Mouse (Mus musculus) left cerebral cortex, adult 2 months (tissue): Measurements from ENCODE around the gene Pax5. TPM values are rescaled to one million over a fixed set of nuclear protein-coding genes. Genes with fewer than 3 reads are reported as not detected.
A peak's percentile ranks its signal among the peaks of the same experiment; 100 is the strongest.

Source experiments
- DNase-seq, 2 experiments: peaks; one replicate each; pipeline ENCODE4 v3.0.0; 2021 to 2022; ENCODE audit warnings: low spot score in 2 of 2, mixed read lengths in 1 of 2; ENCODE audit errors: extremely low spot score in 1 of 2
- H3K27ac ChIP-seq: fragments of 200-600 bp; 2 replicates; pipeline ENCODE4 v1.8.1; 2022
- H3K4me3 ChIP-seq: fragments of 200-600 bp; 2 replicates; pipeline ENCODE4 v1.8.1; 2022
- CTCF ChIP-seq: fragments of 200-600 bp; IDR thresholded peaks from 2 replicates; pipeline ENCODE4 v1.8.1; 2022; ENCODE audit warnings: antibody characterized with exemption, mild to moderate bottlenecking, moderate library complexity
- intact Hi-C: fragments of 180-260 bp; cut with DNase I; formaldehyde crosslinking; loops from one replicate; pipeline ENCODE4 v1.15.1; 2025
- total RNA-seq, 2 experiments: library from RNA; stranded (reverse); gene quantifications; 2 replicates each; pipeline ENCODE4 v1.2.3; 2021

The Pax5 gene
- total RNA-seq, 2 experiments from 2014 or later: 0.51 TPM; not detected in 1

GRCm38 (mm10) chr4:44569138-44569537 is 141.1 kb downstream of the Pax5 start:
- no peak overlapping the region for H3K27ac ChIP-seq
- H3K4me3 ChIP-seq: no peak overlapping the region
- TF ChIP-seq CTCF: no peak
- intact Hi-C loops: no loop called here
- DNase-seq: no peak

GRCm38 (mm10) chr4:44568666-44569065 is 141.6 kb downstream of the Pax5 start:
- no peak for TF ChIP-seq CTCF
- DNase-seq: no peak
- H3K27ac ChIP-seq: no peak overlapping the region
- no peak overlapping the region for H3K4me3 ChIP-seq
- intact Hi-C loops: no loop called here

GRCm38 (mm10) chr4:44566401-44566800 is 143.9 kb downstream of the Pax5 start:
- intact Hi-C loops: no loop called here
- Histone ChIP-seq H3K4me3 (no peak overlapping the region), H3K27ac (no peak overlapping the region)
- DNase-seq: no peak
- TF ChIP-seq CTCF: no peak

- no peak for DNase-seq
- no peak for TF ChIP-seq CTCF
- intact Hi-C loops: no loop called here
These were observed 144.9 kb downstream of the Pax5 start for GRCm38 (mm10) chr4:44565126-44566082.

GRCm38 (mm10) chr4:44564602-44565001 is 145.7 kb downstream of the Pax5 start:
- intact Hi-C loops: no loop called here
- DNase-seq: peak; percentile 74 to 79
- peak; percentile 88 for TF ChIP-seq CTCF
- Histone ChIP-seq H3K4me3 (no peak overlapping the region), H3K27ac (no peak overlapping the region)

More at GRCm38 (mm10) chr4:44565126-44566082, 144.9 kb downstream of the Pax5 start:
- Histone ChIP-seq H3K4me3 (no peak overlapping the region), H3K27ac (no peak overlapping the region)

GRCm38 (mm10) chr4:44560956-44561355 is 149.3 kb downstream of the Pax5 start:
- no peak overlapping the region for H3K4me3 ChIP-seq
- intact Hi-C loops: no loop called here
- H3K27ac ChIP-seq: no peak overlapping the region
- no peak for DNase-seq
- no peak for TF ChIP-seq CTCF

GRCm38 (mm10) chr4:44558564-44558955 is 151.7 kb downstream of the Pax5 start:
- Histone ChIP-seq H3K27ac (no peak overlapping the region), H3K4me3 (no peak overlapping the region)
- intact Hi-C loops: no loop called here
- DNase-seq: no peak
- no peak for TF ChIP-seq CTCF

GRCm38 (mm10) chr4:44557815-44558563 is 152.3 kb downstream of the Pax5 start:
- H3K27ac ChIP-seq: no peak overlapping the region
- intact Hi-C loops: no loop called here
- peak; percentile 61 for TF ChIP-seq CTCF
- DNase-seq: peak; percentile 39 to 47
- H3K4me3 ChIP-seq: peak overlapping the region; percentile 35

GRCm38 (mm10) chr4:44556586-44557281 is 153.6 kb downstream of the Pax5 start:
- no peak for DNase-seq
- Histone ChIP-seq H3K4me3 (no peak overlapping the region), H3K27ac (no peak overlapping the region)
- TF ChIP-seq CTCF: no peak
- intact Hi-C loops: no loop called here

- Histone ChIP-seq H3K4me3 (no peak overlapping the region), H3K27ac (no peak overlapping the region)
- no peak for TF ChIP-seq CTCF
- intact Hi-C loops: no loop called here
- DNase-seq: no peak
These were observed 154.7 kb downstream of the Pax5 start for GRCm38 (mm10) chr4:44555576-44555975.

- no peak for TF ChIP-seq CTCF
- intact Hi-C loops: no loop called here
- Histone ChIP-seq H3K4me3 (no peak overlapping the region), H3K27ac (no peak overlapping the region)
- DNase-seq: no peak
These were observed 158.8 kb downstream of the Pax5 start for GRCm38 (mm10) chr4:44551470-44551869.

GRCm38 (mm10) chr4:44549029-44549428 is 161.3 kb downstream of the Pax5 start:
- intact Hi-C loops: no loop called here
- no peak overlapping the region for H3K27ac ChIP-seq
- no peak overlapping the region for H3K4me3 ChIP-seq
- DNase-seq: no peak
- no peak for TF ChIP-seq CTCF
